Mouse (Mus musculus) gastrocnemius, adult 18-20 months (tissue): ENCODE measurements at regions not wholly inside any gene's neighbourhood (a gene's known extent, or its start where the extent isn't known, plus 50 kb on each side); places are given as distances from the start of the nearest gene placed in this dataset.
A peak's percentile ranks its signal among the peaks of the same experiment; 100 is the strongest.

Experiments used
- DNase-seq: peaks from one replicate; pipeline ENCODE4 v3.0.0; 2021; ENCODE audit warnings: low spot score

DNA sequence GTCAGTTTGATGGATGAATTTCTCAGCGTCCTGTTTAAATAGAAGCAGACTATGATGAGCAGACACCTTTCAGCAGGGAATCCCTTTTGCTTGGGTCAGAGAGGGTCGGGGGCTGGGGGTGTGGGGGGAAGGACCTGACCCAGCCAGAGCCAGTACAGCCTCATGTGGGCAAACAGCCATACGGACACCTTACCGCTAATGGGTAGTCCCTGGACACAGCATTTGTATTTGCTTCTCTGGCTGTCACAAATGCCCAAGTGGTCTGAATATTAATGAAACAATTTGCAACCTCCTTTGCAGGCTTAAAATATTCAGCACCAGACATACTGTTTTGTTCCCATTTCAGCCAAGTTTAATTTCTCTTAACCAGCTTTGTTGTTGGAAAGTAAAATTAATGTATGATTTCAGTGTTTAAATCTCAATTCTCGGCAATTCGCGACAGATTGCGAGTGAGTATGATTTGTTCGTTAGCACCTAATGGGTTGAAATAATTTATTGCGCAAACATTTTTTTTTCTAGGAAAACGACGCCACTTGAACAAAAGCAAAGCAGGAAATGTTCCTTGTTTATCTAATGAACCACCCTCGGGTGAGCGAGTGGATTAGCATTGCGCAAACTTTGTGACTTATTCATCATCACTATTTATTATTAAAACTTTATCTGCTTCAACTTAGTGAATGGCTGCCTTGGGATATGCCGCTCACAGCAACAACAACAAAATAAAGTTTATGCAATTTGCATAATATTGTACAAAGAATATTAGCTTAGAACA, 166.2 kb downstream of the Cdh26 start:
- DNase-seq = no peak

DNA sequence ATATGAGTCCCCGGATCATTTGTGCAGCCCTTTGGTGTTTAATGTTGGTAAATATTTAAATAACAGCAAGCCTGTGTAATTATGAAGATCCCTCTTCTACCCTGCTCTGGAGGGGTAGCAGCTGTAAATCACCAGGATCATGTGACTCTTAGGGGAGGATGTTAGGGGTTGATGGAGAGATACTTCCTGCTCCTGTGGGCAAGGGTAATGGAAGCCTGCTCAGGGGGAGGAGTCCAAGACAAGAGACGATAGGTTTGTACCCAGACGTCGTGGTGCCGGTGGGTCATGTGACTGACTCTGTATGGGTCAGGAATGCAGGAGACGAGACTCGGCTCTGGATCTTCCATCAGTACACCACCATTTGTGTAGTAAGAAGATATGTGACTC, 166.7 kb downstream of the Cdh26 start:
- DNase-seq = no peak

- no peak for DNase-seq
These were observed 168.0 kb downstream of the Cdh26 start for GRCm38 (mm10) chr2:178598371-178598770.

- DNase-seq = no peak
These were observed 168.5 kb downstream of the Cdh26 start for GRCm38 (mm10) chr2:178598836-178599235.

- no peak for DNase-seq
These were observed 173.1 kb downstream of the Cdh26 start for GRCm38 (mm10) chr2:178603443-178603842.

DNA sequence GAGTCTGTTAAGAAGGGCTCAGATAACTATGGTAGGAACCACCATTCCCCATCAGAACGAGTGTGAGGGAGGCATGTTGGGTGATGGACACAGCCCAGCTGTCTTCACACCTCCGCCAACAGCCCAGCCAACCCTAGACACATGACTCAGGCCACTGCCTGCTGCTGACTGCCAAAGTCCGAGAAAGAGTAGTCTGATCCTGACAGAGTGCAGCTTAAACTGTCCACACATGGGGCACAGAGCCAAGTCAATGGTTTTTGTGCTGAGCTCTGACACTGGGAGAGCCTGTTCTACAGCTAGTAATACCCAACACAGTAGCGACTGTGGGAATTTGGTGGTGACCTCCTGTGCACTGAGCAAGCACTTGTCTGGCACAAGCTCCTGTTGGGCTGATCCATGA, 176.4 kb downstream of the Cdh26 start:
- peak; percentile 76 for DNase-seq

GRCm38 (mm10) chr2:178610211-178610975, 180.1 kb downstream of the Cdh26 start:
- no peak for DNase-seq

GRCm38 (mm10) chr2:178614761-178615160, 184.4 kb downstream of the Cdh26 start:
- DNase-seq = no peak

GRCm38 (mm10) chr2:178622801-178623200, 192.5 kb downstream of the Cdh26 start:
- DNase-seq = no peak

DNA sequence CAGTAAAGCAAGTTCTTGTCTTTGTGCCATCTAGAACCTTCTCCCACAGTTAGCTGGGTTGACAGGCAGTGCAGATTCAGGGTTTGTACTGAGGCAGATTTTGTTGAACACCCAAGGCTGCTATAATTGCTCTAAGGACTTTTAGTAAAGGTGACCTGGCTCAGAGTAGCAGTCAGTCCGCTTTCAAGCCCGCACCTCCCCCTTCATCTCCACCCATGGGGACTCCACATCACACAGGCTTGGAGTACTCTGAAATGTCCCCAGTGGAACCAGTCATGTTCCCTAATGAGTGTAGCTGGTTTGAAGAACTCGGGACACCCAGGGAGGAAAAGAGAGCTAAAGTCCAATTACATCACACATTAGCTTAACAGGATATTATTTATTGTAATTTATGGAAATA, 194.1 kb downstream of the Cdh26 start:
- DNase-seq = no peak

- DNase-seq = no peak
These were observed 194.6 kb downstream of the Cdh26 start for GRCm38 (mm10) chr2:178624907-178625306.

DNA sequence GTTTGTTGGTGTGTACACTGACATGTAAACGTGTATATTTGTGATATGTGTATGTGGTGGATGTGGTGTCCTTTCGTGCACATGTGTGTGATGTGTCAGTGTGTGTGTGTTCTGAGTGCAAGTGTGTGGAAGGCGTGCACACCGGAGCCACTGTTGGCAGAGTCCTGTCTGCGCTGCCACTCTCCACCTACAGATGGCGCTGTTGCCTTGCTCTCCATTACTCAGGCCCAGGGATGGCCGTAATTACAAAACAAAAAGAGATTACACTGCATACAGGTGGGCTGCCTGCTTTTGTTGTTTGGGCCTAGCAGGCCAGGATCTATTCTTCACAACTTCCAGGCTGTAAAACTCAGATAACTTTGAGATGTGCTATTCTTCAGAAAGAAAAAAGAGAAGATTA, 199.4 kb downstream of the Cdh26 start:
- peak; percentile 50 for DNase-seq

GRCm38 (mm10) chr2:178630511-178630910, 200.2 kb downstream of the Cdh26 start:
- DNase-seq = no peak

DNA sequence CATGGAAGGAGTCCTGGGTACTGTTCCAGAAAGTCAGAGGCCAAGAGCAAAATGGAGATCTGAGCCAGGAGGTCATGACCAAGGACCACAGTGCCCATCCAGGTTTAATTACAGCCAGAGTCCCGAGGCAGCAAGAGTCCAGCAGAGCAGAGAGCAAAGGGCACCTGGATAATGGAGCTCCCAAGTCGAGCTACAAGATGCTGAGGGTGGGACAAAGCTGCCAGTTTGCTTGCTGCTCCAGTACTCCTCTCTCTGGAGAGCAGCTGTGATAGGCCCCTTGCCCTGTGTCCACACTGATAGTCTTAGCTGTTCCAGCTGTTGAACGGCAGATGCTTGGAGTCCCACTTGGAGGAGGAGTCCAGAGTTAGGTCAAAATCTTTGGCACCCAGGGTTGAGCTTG, 201.0 kb downstream of the Cdh26 start:
- no peak for DNase-seq

GRCm38 (mm10) chr2:178631966-178632365, 201.6 kb downstream of the Cdh26 start:
- no peak for DNase-seq

DNA sequence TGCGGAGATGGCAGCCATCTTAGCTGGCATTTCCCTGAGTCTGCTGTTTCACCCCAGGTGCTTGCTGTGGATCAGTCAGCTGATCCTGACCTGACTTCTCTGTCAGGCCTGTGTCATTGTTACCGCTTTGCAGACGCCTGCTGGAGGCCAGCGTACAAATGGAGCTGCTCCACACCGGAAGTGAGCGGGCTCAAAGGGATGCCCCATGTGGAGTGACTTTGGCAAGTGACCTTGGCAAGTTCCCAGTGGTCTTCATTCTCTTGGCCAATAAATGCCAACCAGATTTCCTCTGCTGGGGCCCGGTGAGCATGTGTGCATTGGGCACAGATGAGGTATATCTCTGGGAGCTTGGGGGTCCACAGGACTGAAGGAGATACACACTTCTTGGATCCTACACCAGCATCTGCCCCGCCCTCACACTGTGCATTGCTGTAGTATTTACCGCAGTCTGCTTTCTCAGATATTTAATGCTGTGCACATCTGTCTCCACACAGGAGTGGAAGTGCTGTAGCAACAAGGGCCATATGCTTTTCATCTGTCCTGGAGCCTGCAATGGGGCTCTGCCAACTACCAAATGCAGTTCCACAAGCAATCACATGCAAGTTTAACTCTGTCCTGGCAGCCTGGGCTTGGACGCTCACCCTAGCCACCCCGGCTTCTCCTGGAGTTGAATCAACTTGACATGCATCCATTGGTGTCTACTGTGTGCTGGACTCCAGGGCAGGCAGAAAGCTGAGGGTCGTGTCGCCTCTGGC, 202.7 kb downstream of the Cdh26 start:
- DNase-seq = no peak

- no peak for DNase-seq
These were observed 203.8 kb downstream of the Cdh26 start for GRCm38 (mm10) chr2:178634116-178634515.

DNA sequence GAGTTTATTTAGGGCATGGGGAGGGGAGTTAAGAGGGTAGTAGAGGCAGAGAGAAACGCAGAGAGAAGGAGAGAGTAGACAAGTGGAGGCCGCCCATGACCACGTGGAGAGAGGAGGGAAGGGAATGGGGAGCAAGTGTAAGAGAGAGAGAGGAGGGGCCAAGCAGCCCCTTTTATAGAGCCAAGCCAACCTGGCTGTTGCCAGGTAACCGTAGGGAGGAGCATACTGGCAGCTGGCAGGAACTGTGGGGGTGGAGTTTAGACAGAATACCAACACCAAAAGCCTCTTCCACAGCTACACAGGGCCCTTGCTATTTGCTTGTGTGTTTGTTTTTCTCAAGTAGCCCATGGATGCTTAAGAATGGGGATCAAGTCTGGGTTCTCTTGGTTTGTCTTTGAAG, 205.4 kb downstream of the Cdh26 start:
- DNase-seq = no peak

- no peak for DNase-seq
These were observed 206.6 kb downstream of the Cdh26 start for GRCm38 (mm10) chr2:178636901-178637300.

DNA sequence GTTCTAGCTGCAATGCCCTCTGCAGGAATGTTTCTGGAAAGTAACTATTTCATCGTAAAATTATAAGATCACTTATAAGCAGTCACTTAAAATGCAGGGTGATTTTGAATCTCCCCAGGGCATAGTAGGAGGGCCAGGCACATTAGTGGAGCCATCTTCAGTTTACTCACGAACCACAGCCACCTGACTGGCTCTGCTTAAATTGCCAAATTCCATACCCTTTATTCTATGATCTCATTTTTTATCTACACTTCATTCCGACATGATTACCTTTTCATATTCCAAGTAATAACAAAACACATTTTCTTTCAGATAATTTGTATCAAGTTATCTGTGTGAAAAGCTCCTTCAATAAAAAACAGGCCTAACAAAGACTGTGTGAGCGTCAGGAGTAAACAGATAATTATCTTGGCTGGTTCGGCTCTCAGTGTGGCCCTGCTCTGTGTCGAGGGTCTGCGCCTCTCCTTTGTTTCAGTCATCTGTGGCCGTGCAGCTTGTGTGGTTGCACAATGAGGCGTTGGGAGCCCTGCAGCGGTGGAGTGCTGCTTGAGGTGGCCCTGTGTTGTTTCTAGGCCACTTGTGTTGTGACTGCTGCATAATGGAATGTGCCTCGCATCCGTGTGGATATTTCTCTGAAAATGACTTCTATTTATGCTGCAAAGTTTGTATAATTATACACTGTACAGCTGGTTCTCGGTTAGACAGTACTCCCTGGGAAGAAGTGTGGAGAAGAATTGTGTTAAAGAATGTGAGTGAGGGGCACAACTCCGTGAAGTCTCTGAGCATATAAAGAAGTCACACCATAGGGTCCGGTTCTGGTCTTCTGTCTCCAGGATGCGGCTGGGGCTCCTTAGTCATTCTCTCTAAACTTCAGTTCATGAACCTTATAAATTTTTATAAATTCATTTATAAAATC, 212.1 kb downstream of the Cdh26 start:
- DNase-seq = no peak

- no peak for DNase-seq
These were observed 212.7 kb downstream of the Cdh26 start for GRCm38 (mm10) chr2:178643053-178643402.
